ENCODE assay signal across 10 mouse cellular contexts in genomic region chr10:49782061-49782460, GRCm38 (mm10). TPM values are rescaled to one million over a fixed set of nuclear protein-coding genes. Genes with fewer than 3 reads are reported as not detected.
A peak's percentile ranks its signal among the peaks of the same experiment; 100 is the strongest.
DNase-seq lines count a peak whose midpoint lies in the region; ATAC-seq and TF ChIP-seq lines count a peak whose summit lies in the region.
"Had no signal": no experiment of that assay in that cellular context is flagged by ENCODE, and none has a peak within 500 bp of the region (broad histone marks: within the 10 kb centered on the region; RNA-seq: fewer than 3 reads in every experiment).

No protein-coding gene starts in this region.

- 0 out of 2 replicates have a peak, but pooled peaks cover 4% of the 10 kb centered on the region for H3K36me3 ChIP-seq in forebrain, embryonic 14.5 days (ENCODE audit: control insufficient read depth, insufficient read depth, low read length)
- no peaks in the 10 kb centered on the region for H3K36me3 ChIP-seq in limb, embryonic 10.5 days
- H3K36me3 ChIP-seq in neural tube, embryonic 14.5 days (ENCODE audit: control insufficient read depth, insufficient read depth, low read length): no peaks in the 10 kb centered on the region

- peak overlapping the region; percentile 83 for H3K27ac ChIP-seq in left cerebral cortex, adult 2 months
- H3K27ac ChIP-seq in forebrain, embryonic 14.5 days (ENCODE audit: low read depth, low read length): 0 out of 2 replicates have a peak overlapping the region, but pooled peaks have one; percentile 41
- H3K27ac ChIP-seq in limb, embryonic 10.5 days: no peak overlapping the region
- peak overlapping the region; percentile 92 for H3K27ac ChIP-seq in neural tube, embryonic 14.5 days (ENCODE audit: low read depth, low read length)
- H3K27ac ChIP-seq: heart, adult 2 months had no signal

- intact Hi-C loops in left cerebral cortex, adult 2 months (cut with DNase I): loop anchor here (10.0 kb wide), 2 partner anchors 527 to 1927 kb away; no protein-coding TSS in a partner anchor

- no peaks in the 10 kb centered on the region for H3K9me3 ChIP-seq in forebrain, embryonic 14.5 days (replicated peaks; ENCODE audit: control insufficient read depth, low read length)
- no peaks in the 10 kb centered on the region for H3K9me3 ChIP-seq in limb, embryonic 10.5 days (replicated peaks)
- no peaks in the 10 kb centered on the region for H3K9me3 ChIP-seq in neural tube, embryonic 14.5 days (ENCODE audit: control insufficient read depth, low read length)

- peak overlapping the region; percentile 77 for H3K4me2 ChIP-seq in forebrain, embryonic 14.5 days (ENCODE audit: low read length)
- H3K4me2 ChIP-seq in neural tube, embryonic 14.5 days (ENCODE audit: low read depth, low read length): peak overlapping the region; percentile 63

- no peak for TF ChIP-seq CTCF in left cerebral cortex, adult 2 months (IDR thresholded peaks at IDR 0.05)

- DNase-seq in left cerebral cortex, adult 2 months (ENCODE audit: extremely low spot score in 1 of 2, low spot score in 2 of 2): peak in 1 of 2 experiments; percentile 14
- no peak for DNase-seq in left cerebral cortex, adult 11 months (ENCODE audit: low spot score)
- DNase-seq in forebrain, embryonic 14.5 days (ENCODE audit: low spot score): no peak
- DNase-seq in limb, embryonic 10.5 days (ENCODE audit: low spot score): no peak
- DNase-seq in layer of hippocampus, postnatal 25 days (ENCODE audit: extremely low spot score in 1 of 2, low spot score in 1 of 2): no peak
- no peak for DNase-seq in right cerebral cortex, postnatal 14 days
- DNase-seq: lung, postnatal 10 days had no signal

- H3K27me3 ChIP-seq in forebrain, embryonic 14.5 days (replicated peaks; ENCODE audit: control insufficient read depth, insufficient read depth, low read length): no peaks in the 10 kb centered on the region
- H3K27me3 ChIP-seq in limb, embryonic 10.5 days (ENCODE audit: low read depth, poor library complexity, severe bottlenecking): peaks cover 8% of the 10 kb centered on the region
- no peaks in the 10 kb centered on the region for H3K27me3 ChIP-seq in neural tube, embryonic 14.5 days (ENCODE audit: control insufficient read depth, insufficient read depth, low read length)

- ATAC-seq in forebrain, embryonic 14.5 days: peak; percentile 11; the same call in 1 of the 2 replicates
- no peak for ATAC-seq in neural tube, embryonic 14.5 days (ENCODE audit: low read depth)
- no peak for ATAC-seq in megakaryocyte-erythroid progenitor cell, adult 5-6 weeks (replicated peaks; ENCODE audit: low FRiP score, low TSS enrichment, poor library complexity, severe bottlenecking)

- H3K9ac ChIP-seq in forebrain, embryonic 14.5 days (ENCODE audit: low read length): peak overlapping the region; percentile 77
- H3K9ac ChIP-seq in neural tube, embryonic 14.5 days (replicated peaks; ENCODE audit: low read depth, low read length): peak overlapping the region; percentile 70

- H3K4me3 ChIP-seq in left cerebral cortex, adult 2 months: peak overlapping the region; percentile 67
- H3K4me3 ChIP-seq in forebrain, embryonic 14.5 days (ENCODE audit: low read depth, low read length): peak overlapping the region; percentile 50
- H3K4me3 ChIP-seq in limb, embryonic 10.5 days: peak overlapping the region; percentile 60
- H3K4me3 ChIP-seq in neural tube, embryonic 14.5 days (ENCODE audit: low read depth, low read length): peak overlapping the region; percentile 58

- H3K4me1 ChIP-seq in forebrain, embryonic 14.5 days (ENCODE audit: control insufficient read depth, insufficient read depth, low read length): peaks cover 25% of the 10 kb centered on the region
- H3K4me1 ChIP-seq in limb, embryonic 10.5 days: peaks cover 29% of the 10 kb centered on the region
- H3K4me1 ChIP-seq in neural tube, embryonic 14.5 days (ENCODE audit: control insufficient read depth, insufficient read depth, low read length): peaks cover 12% of the 10 kb centered on the region; the same call in 1 of the 2 replicates

- 2% methylated on average over 7 of the region's 7 CpGs for WGBS in forebrain, embryonic 14.5 days
- WGBS in limb, embryonic 10.5 days: 7% methylated on average over 7 of the region's 7 CpGs
- WGBS in neural tube, embryonic 14.5 days: 3% methylated on average over 7 of the region's 7 CpGs

RNA-seq across cellular contexts. Expression of gene Grik2, which starts 6.5 kb away (rescaled TPM):
- total RNA-seq in left cerebral cortex, adult 2 months (2021): 10 to 100 TPM; 70.8 to 73.1 TPM
- polyA plus RNA-seq in forebrain, embryonic 14.5 days (2014; fragmentation: Nextera tagmentation; extraction: Ambion mirVana): 32.8 and 39.4 TPM in 2 replicates
- polyA plus RNA-seq in limb, embryonic 10.5 days (2016; fragmentation: Nextera tagmentation; extraction: Ambion mirVana): 0.73 and 0.95 TPM in 2 replicates
- 53.9 and 69.6 TPM in 2 replicates for polyA plus RNA-seq in neural tube, embryonic 14.5 days (2014; fragmentation: Nextera tagmentation; extraction: Ambion mirVana)
- 100 to 1,000 TPM in 1 of 2 experiments, 10 to 100 TPM in 1; 85.4 to 114 TPM for total RNA-seq in layer of hippocampus, postnatal 25 days (2021)
- not detected in 2 replicates for total RNA-seq in megakaryocyte-erythroid progenitor cell, adult 5-6 weeks (2014; fragmentation: Nextera tagmentation)
- not detected in 2 replicates for total RNA-seq in megakaryocyte-erythroid progenitor cell, adult 5-6 weeks (2017)

Comparison
In these comparisons a context has a peak if more than half of its experiments do, and no peak if none do; other contexts are left out.
1. RNA of gene Grik2, which starts 6.5 kb away (total RNA-seq): 85.4 to 114 TPM in layer of hippocampus, postnatal 25 days and 70.8 to 73.1 TPM in left cerebral cortex, adult 2 months; not detected in megakaryocyte-erythroid progenitor cell, adult 5-6 weeks; every median in the first group is over 10 times any median in the second.
2. Peak in every context shown above with its lines, with median percentiles within 50 percentile points of each other: H3K4me3 ChIP-seq.